Mouse (Mus musculus) ovary, postnatal 14 days (tissue): ENCODE data around the gene Usp13.

Experiments used
- DNase-seq: peaks from one replicate; pipeline ENCODE4 v3.0.0; 2022; ENCODE audit warnings: low spot score

Gene Usp13

DNA sequence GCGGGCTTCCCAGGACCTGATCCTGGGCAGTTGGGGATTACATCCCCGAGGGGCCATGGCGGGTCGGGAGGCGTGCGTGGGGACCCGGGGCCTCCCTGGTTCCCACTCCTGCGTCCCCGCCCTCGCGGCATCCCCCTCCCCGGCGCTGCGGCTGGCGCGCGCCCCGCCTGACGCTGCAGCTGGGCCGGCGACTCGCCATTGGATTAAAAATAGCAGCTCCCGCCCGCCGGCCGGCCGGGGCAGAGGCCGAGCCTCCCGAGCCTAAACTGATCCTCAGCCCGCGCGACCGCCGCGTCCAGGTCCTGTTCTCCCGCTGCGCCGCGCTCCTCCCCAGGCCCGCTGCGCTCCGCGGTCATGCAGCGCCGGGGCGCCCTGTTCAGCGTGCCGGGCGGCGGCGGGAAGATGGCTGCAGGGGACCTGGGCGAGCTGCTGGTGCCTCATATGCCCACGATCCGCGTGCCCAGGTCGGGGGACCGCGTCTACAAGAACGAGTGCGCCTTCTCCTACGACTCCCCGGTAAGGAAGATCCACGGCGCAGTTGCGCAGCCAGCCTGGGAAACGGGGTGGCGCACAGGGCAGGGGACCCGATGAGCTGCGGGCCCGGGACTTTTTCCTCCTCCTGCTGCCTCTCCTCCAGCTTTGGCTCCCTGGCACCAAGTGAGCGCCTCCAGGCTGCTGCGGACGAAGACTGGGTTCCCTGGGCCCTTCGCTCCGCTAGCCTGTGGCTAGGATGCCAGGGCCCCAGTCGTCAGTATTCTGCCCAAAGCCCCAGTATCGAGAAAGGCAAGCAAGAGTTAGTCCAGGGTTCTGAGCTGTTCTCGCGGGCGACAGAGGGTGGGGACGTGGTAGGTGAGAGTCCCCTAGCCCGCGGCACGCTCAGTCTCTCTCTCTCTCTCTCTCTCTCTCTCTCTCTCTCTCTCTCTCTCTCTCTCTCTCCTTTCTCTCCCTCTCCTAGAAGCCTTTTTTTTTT is at the start of gene Usp13:
Gene Usp13, plus strand, starts transcription at position 190 of the 970 bp plus-strand sequence.
- DNase-seq = peak; percentile 64

GRCm38 (mm10) chr3:32770781-32771180 is 46.6 kb upstream of the Usp13 start:
- no peak for DNase-seq

DNA sequence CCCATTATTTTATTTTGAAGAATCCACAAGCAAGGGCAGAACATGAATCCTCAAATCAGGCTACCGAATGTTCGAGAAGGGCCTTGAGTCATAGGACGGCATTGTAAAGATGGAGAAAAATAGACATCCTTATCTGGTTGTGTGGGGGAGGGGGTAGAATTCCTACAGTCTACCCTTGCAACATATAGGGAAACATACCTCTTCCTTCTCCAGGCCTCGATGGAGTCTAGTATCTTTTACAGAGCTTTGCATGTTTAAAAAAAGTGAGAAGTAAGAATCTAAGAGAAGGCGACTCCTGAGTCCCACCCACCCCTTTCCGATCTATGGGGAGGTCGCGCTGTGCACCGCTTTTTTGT is 367 bp upstream of the Usp13 start:
- no peak for DNase-seq

- DNase-seq = no peak
These were observed 1.1 kb downstream of the Usp13 start for GRCm38 (mm10) chr3:32818327-32818900.

DNA sequence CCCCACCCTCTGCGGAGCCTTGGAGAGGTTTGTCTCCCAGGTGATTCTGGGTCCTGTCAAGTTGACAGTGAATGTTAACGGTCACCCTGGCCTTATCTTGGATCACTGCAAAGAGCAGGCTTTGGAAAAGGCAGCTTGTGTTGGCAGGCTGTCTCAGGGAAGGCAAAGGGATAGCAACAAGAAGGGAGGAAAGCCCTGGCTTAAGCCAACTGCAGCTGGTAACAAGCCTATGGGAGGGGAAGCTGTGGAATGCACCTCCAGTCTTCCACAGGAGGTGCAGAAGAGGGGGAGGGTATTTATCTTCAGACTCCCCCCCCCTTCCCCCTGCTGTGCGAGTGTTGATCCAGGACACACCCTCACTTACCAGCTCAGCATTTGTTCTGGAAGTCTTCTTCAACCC is 5.3 kb downstream of the Usp13 start:
- DNase-seq = no peak

DNA sequence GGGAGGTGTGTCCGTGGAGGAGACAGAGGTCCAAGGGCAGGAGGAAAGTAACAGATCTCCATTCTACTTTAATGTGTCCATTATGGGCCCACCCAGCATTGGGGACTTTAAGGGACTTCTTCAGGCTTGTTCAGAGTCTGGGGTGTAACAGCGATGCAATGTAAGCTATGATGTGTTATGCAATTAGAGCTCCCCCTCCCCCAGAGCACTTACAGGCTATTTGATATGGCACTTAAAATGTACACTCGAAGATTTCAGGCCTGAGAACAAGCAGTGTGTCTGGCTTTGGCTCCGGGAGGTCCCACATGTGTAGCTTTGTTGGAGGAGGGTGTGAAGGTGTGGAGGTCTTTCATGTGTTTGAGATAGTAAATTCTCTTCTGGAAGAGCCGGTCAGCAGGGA is 7.6 kb downstream of the Usp13 start:
- DNase-seq = no peak

DNA sequence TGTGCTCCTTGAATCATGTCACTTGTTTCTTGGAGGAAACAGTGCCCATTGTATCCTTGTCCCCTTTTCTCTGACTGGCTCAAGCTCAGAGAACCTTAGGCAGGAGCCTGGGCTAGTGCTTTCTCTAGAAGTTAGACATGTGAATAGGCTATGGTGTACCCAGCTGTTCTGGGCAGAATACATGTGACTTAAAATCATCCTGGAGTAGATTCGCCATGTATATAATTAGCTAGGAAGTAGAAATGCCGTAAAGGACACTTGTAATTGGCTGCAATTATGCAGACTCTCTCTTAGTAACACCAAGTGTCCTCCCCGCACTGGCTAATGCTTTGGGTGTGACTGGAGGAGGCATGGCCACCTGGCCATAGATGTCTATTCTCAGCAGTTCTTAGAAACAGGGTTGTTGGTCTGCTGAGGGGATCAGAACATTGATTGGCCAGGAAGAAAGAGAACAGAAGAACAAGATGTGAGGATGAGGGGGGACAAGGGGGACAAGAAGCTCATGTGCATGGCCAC is 8.7 kb downstream of the Usp13 start:
- no peak for DNase-seq

DNA sequence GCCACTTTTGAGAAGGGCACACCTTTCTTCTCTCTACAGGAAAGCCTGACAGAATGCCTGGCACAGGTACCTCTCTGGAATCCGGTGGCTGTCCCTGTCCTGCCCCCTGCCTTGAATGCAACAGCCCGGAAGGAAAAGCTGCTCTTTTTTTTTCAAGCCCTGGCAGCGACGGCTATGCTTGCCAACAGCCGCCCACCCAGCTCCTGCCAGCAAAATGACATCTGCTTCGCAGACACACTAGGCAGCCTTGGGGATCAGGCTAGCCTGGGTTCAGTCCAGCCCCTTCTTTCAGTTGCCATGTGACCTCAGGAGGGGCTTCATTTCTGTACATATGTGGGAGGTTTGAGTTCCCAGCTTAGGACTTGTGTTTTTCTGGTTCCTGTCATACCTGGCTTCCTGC is 9.4 kb downstream of the Usp13 start:
- DNase-seq = no peak

GRCm38 (mm10) chr3:32833871-32834270 is 16.5 kb downstream of the Usp13 start:
- DNase-seq = no peak

- DNase-seq = no peak
These were observed 20.5 kb downstream of the Usp13 start for GRCm38 (mm10) chr3:32837847-32838246.

DNA sequence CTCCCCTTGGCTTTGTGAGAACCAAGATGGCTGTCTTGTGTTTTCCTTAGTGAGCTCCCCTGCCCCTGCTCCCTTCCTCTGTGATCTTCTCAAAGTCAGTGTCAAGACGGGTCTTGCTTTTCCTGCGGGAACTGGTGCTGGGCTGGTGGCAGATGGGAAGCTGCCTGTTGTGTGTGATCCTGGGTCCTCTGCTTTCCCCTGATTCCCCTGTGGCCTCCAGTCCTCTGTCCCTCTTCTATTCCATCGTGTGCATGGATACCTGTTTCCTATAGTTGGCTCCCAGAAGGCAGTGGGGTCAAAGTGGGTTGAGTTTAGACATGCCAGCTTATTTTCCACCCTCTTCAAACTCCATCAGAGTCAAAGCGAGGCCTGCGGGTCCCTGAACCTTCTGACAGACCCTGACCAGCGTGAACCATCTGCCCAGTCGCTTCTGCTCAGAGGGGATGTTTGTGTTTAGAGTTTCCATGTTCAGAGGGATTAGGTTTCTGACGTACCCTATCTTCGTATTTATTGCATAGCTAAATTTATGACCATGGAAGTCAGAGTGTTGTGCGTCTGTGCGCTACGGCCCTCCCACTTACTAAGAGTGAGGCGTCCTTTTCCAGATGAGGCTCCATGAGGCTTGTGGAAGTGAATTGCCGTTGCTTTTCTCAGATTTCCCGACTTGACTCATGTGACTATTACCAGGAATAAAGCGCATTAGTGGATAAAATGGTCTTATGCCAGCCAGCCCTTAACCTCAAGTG is 39.2 kb downstream of the Usp13 start:
- DNase-seq = no peak

DNA sequence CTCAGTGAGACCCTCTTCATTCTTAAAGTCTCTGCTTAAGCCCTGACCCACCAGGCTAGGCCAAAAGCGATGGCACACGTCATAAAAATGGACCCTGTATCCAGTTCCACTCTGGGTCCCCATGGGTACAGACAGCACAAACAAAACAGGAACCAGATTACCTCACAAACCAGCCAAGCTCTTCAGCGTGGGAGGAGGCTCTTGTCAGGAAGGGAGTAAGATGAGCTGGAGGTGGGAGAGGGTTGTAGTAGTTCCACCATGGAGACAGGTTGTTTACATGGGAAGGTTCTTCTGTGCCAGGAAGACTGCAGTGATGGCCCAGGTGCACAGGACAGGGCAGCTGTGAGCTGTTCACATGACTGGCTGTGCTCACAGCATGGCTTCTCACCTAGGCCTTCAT is 53.7 kb downstream of the Usp13 start:
- no peak for DNase-seq

DNA sequence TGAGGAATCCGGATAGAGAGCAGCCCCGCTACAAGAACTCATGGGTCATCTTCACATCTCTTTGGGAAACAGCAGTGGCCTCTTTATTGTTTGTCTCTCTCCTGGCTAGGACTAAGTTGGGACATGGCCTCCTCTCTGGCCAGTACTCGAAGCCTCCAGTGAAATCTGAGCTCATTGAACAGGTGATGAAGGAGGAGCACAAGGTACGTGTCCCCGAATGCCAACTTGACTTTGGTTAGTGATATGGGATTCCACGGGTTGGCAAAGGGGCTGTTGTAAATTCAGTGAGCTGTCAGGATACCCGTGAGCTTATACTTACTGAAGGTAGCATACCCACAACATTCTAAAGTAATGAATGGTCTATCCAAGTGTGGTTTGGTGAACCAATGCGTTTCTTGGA is 69.0 kb downstream of the Usp13 start:
- DNase-seq = no peak

DNA sequence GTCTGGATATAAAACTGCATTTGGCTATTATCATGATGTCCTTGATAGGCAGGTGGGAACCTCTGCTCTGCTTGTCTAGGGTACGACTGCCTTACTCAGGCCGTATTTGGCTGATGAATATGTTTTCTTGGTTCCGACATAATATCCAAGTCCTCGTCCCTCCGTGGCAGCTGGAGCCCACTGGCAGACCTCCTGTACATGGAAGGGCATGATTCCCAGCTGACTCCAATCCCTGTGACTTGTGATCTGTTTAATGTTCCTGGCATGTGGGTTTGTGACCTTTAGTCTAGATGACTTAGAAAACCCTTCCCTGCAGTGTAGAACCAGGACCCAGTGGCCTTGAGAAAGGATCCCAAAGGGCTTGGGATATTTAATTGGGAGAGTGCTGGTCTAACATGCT is 71.5 kb downstream of the Usp13 start:
- DNase-seq = no peak

- no peak for DNase-seq
These were observed 72.8 kb downstream of the Usp13 start for GRCm38 (mm10) chr3:32890174-32890573.

- no peak for DNase-seq
These were observed 86.1 kb downstream of the Usp13 start for GRCm38 (mm10) chr3:32903462-32903861.

DNA sequence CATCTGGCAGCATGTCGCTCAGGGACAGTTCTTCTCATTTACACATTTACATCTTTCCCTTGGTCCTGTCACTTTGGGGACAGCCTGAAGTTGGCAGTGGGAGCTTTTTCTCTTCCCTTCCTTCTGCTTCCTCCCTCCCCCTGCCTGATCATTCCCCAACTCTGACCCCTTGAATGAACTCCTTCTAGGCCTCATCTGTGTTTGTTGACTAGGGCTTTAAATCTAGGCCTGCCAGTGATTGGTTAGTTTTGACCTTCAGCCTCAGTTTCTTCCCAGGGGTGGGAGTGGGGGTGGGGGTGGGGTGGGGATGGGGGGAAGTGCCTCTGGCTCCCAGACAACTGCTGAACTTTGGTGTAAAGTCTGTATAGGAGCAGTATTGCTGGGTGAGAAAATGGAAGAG is 87.3 kb downstream of the Usp13 start:
- DNase-seq = no peak

DNA sequence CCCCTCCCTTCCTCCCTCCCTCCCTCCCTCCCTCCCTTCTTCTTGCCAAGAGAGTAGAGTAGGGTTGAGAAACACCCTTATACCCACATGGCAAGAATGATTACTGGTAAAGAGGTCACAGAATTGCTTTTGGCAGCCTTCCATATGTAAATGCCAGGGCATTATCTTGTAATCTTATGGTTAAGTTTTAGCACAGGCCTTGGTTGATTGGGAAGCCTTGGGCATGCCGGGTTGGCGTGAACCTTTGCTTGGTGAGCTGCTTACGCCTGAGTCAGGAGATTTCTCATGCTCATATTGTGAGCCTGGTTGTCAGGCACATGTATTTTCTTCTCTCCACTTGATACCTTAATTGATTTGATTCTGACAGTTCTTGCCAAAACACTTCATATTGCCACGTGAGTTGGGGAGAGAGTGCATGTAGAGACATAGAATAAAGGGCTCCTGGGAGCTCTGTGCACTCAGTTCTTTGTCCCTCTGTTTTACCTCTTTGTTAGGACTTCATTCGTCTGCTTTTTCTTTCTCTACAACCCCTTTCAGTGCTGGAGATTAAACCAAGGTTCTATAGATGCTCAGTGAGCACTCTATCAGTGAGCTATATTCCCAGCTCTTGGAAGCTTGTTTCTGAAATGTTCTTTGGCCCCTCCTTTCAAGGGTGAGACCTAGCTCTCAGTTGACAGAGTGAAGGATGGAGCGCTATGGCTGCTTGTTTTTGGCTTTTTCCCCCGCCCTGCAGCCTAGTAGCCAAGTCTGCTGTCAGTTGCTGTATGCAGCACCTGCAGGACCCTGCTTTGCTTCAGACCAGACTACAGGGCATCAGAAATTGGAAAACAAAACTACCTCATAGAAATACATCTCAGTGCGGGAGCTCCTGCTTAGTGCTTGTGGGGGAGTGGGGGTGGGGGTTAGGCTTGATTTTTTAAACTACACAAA is 88.8 kb downstream of the Usp13 start:
- no peak for DNase-seq

DNA sequence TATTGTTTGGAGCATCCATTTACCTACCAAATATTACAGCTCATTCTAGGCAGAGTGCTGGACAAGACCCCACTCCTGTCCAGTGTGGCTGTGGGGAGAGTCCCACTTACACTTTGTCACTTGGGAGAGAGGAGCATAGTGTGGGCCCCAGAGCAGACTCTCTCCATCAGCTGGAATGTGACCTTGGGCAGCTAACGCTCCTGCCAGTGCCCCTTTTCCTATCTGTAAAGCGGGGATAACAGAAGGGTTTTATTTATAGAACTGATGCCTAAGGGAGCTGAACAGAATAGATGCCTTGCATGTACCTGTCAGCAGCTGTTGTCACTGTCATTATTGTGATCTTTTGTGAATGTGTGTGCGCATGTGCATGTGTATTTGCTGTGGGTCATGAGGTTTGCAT is 91.1 kb downstream of the Usp13 start:
- no peak for DNase-seq

DNA sequence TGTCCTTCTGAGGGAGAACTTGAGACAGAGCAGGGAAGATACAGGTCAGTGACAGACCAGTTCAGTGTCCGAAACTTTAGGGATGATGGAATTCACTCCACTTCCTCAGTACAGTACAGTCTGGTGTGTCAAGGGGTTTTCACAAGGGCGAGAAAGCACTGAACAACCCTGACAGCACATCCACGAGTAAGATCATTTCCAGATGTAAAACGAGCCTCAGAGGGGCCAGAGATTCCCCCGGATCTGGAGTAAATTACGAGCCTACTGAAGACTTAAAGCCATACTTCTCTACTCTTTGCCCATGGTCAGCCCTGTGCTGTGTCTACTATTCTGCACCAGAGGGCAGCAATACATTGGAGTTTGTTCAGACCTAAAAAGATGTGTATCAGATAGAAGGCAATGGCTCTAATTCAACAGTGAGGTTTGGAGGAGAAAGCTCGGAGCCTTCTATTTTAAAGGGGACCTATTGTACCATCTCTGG is 92.8 kb downstream of the Usp13 start:
- peak; percentile 11 for DNase-seq

- no peak for DNase-seq
These were observed 106.8 kb downstream of the Usp13 start for GRCm38 (mm10) chr3:32924168-32924567.
